Mouse (Mus musculus) NIH3T3 (cell line): ENCODE measurements around the gene Pdhb.

Experiments
- DNase-seq: peaks from one replicate; pipeline ENCODE4 v3.0.0-alpha.2; 2012; ENCODE audit warnings: low read depth

Pdhb gene

GRCm38 (mm10) chr14:8172507-8173410, at the start of gene Pdhb:
TSS of gene Pdhb (minus strand) at chr14:8173025.
- DNase-seq = peak; percentile 98

- DNase-seq = no peak
These were observed 49.7 kb upstream of the Pdhb start for GRCm38 (mm10) chr14:8222561-8222960.

- DNase-seq = no peak
These were observed 48.1 kb upstream of the Pdhb start for GRCm38 (mm10) chr14:8220912-8221311.

- peak; percentile 27 for DNase-seq
These were observed 47.5 kb upstream of the Pdhb start for GRCm38 (mm10) chr14:8220306-8220705.

- DNase-seq = no peak
These were observed 47.1 kb upstream of the Pdhb start for GRCm38 (mm10) chr14:8219876-8220275.

- DNase-seq = no peak
These were observed 46.0 kb upstream of the Pdhb start for GRCm38 (mm10) chr14:8218730-8219380.

- DNase-seq = no peak
These were observed 45.4 kb upstream of the Pdhb start for GRCm38 (mm10) chr14:8218238-8218637.

GRCm38 (mm10) chr14:8216100-8216499, 43.3 kb upstream of the Pdhb start:
- no peak for DNase-seq

GRCm38 (mm10) chr14:8215208-8215778, 42.5 kb upstream of the Pdhb start:
- DNase-seq = no peak

- DNase-seq = peak; percentile 75
These were observed 41.7 kb upstream of the Pdhb start for GRCm38 (mm10) chr14:8214299-8215207.

GRCm38 (mm10) chr14:8213803-8214224, 41.0 kb upstream of the Pdhb start, which contains the start of gene Kctd6:
TSS of gene Kctd6 (plus strand) at chr14:8214140.
- DNase-seq = peak; percentile 98

- no peak for DNase-seq
These were observed 40.2 kb upstream of the Pdhb start for GRCm38 (mm10) chr14:8212996-8213395.

GRCm38 (mm10) chr14:8209896-8210295, 37.1 kb upstream of the Pdhb start:
- no peak for DNase-seq

- peak; percentile 30 for DNase-seq
These were observed 36.1 kb upstream of the Pdhb start for GRCm38 (mm10) chr14:8208876-8209275.

- no peak for DNase-seq
These were observed 34.7 kb upstream of the Pdhb start for GRCm38 (mm10) chr14:8207543-8207942.

GRCm38 (mm10) chr14:8207105-8207504, 34.3 kb upstream of the Pdhb start:
- peak; percentile 8 for DNase-seq

- DNase-seq = no peak
These were observed 33.5 kb upstream of the Pdhb start for GRCm38 (mm10) chr14:8206179-8206910.

- no peak for DNase-seq
These were observed 28.9 kb upstream of the Pdhb start for GRCm38 (mm10) chr14:8201715-8202114.

GRCm38 (mm10) chr14:8200769-8201168, 27.9 kb upstream of the Pdhb start:
- DNase-seq = no peak

- DNase-seq = no peak
These were observed 19.9 kb upstream of the Pdhb start for GRCm38 (mm10) chr14:8192727-8193126.
